Mouse (Mus musculus): ENCODE measurements around the gene Sec23a.
"Not testable (repeated sequence)": the region's sequence is repeated elsewhere in the genome, so short reads cannot be mapped to it uniquely, and the experiment has no call there.

Sec23a gene

GRCm38 (mm10) chr12:59011844-59012709 lies at the start of gene Sec23a:
Sec23a (minus strand) TSS chr12:59012017.
- DNase-seq: peak; percentile 99 to 100

DNA sequence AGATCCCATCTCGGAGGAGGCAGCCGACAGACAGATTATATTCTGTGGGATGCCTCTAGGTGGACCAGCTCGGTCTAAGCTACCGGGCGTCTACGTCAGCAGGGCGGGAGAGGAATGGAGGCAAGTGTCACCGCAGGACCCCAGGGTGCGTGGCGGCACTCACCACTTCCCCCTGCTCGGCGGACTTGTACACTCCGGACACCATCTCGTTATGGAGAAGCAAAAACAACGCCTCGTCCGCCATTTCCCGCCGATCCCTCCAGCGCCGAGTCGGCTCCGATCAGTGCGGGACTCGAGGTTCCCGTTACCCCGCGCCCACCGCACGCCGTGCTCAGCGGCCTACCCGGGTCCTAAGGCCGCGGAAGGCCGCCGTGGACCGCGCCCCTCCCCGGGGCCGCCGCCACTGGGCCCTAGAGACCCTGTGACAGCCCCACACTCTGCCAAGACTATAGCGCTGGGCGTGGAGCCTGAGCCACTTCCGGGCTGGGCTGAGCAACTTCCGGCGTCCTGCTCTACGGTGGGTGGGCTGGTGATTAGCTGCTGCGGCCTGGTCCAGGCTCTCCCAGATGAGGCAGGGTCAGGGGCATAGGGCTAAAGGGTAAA lies 49.3 kb upstream of the Sec23a start, which contains the start of gene Trappc6b:
TSS of gene Trappc6b (minus strand) at position 480 of the 603 bp plus-strand sequence.
- DNase-seq: peak; percentile 86 to 91

DNA sequence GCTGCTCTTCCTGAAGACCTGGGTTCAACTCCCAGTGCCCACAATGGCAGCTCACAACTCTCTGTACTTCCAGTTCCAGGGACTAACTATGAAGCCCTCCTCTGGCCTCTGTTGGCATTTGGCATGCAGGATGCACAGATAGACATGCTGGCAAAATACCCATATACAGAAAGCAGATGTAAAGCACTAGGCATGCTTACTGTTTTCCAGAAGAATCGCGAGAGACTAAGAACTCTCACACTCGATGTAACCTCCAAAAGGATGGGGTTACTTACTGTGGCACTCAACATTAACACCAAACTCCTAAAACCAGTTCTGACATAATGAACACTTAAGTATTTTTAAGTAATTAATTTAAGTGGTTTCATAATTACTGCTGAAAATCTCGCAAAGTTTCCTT lies 48.5 kb upstream of the Sec23a start:
- no peak for DNase-seq

DNA sequence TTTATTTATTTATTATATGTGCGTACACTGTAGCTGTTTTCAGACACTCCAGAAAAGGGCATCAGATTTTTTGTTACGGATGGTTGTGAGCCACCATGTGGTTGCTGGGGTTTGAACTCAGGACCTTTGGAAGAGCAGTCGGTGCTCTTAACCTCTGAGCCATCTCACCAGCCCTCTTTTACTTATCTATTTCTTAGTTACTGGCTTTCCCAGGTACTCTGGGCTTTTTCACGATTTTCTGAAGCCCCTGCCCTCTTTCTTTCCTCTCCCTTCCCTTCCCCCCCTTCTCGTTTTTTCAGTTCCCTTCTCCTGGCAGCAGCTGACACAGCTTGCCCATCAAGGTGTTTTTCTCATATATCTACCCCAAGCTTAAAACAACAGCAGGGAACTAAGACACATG lies 46.4 kb upstream of the Sec23a start:
- DNase-seq: not testable (repeated sequence)

DNA sequence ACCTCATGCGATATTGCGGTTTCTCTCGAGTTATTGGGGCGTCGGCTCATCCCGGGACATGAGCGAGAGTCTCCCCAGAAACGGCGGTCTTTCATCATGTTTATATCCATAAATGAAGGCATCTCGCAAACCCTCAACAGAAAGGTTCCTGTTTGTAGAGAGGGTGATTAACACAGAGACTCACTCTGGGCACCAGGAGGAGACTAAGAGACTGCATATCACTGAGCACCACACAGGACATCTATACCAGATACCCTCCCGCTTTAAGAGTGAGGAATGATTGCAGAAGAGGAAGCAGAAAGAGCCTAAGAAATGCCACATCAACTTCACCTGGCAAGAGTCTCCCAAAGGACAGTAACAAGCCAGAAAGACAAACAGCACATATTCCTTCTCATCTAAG lies 44.4 kb upstream of the Sec23a start:
- no peak for DNase-seq

GRCm38 (mm10) chr12:59055196-59055850 lies 43.5 kb upstream of the Sec23a start:
- DNase-seq: no peak

- no peak for DNase-seq
These were observed 42.2 kb upstream of the Sec23a start for GRCm38 (mm10) chr12:59053976-59054375.

- DNase-seq: no peak
These were observed 41.3 kb upstream of the Sec23a start for GRCm38 (mm10) chr12:59053166-59053565.

DNA sequence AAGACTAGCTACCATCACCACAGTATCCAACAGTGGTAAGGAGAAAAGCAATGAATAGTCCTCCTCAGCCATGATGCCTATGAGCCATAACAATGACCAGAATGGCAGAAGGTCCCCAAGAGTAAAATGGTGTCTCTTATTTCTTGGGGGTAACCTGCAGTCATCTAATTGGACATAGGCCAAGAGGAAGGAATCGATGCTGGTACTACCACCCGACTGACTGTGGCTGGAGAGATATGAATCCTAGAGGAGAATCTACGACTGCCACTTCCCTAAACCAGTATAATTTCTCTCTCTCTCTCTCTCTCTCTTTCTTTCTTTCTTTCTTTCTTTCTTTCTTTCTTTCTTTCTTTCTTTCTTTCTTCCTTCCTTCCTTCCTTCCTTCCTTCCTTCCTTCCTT lies 40.7 kb upstream of the Sec23a start:
- no peak for DNase-seq

GRCm38 (mm10) chr12:59040851-59041250 lies 29.0 kb upstream of the Sec23a start:
- no peak for DNase-seq

GRCm38 (mm10) chr12:59039971-59040844 lies 28.4 kb upstream of the Sec23a start:
- DNase-seq: peak; percentile 68 to 78

DNA sequence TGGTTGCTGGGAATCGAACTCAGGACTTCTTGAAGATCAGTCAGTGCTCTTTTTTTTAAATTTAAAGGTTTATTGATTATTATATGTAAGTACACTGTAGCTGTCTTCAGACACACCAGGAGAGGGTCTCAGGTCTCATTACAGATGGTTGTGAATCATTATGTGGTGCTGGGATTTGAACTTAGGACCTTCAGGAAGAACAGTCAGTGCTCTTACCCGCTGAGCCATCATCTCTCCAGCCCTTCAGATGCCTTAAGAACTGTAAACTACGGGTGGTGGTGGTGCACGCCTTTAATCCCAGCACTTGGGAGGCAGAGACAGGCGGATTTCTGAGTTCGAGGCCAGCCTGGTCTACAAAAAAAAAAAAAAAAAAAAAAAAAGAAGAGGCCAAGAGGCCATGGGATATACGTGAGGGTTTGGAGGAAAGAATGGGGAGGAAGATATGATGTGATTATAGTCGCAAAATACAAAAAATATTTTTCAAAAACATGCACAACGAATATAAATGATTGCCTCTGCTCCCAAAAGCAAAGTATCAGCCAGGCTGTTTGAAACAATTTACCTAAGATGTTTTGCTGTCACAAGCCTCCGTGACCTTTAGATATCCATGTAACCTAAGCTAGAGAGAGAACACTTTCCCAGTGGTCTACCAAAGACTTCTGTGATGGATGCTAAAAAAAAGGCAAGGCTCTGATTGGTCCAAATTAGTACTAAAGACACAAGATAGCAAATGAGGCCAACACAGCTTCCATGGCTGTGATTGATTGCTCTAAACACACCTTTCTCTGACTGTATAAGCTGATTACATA lies 27.5 kb upstream of the Sec23a start:
- DNase-seq: no peak

DNA sequence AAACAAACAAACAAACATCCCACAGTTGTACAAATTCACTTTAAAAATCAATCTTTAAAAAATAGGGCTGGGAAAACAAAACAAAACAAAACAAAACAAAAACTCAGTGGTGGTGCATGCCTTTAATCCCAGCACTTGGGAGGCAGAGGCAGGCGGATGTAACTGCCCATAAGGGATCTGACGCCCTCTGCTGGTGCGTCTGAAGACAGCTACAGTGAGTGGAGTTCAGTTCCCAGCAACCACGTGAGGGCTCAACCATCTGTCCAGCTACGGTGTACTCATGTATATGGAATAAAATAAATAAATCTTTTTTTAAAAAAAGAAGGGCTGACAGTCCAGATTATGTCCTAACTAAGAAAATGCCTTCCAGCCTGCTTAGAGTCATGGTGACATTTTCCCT lies 20.3 kb upstream of the Sec23a start:
- peak in 1 of 2 experiments; percentile 7 for DNase-seq

GRCm38 (mm10) chr12:59021306-59021705 lies 9.5 kb upstream of the Sec23a start:
- DNase-seq: no peak

DNA sequence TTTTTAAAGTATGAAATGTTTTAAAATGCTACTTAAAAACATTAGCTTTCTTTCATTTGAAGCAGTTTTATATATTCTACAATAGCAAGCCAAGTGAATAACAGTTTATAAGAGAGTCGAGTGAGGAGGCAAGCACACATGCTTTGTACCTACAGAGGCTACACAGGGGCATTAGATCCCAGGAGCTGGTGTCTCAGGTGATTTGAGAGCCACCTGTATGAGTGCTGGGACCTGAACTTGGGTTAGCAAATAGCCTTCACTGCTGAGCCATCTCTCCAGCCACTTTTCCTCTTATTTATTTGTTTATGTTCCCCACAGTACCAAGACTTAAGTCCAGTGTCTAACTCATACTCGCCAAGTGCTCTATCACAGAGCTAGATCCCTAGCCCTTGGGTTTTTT lies 8.1 kb upstream of the Sec23a start:
- DNase-seq: no peak

DNA sequence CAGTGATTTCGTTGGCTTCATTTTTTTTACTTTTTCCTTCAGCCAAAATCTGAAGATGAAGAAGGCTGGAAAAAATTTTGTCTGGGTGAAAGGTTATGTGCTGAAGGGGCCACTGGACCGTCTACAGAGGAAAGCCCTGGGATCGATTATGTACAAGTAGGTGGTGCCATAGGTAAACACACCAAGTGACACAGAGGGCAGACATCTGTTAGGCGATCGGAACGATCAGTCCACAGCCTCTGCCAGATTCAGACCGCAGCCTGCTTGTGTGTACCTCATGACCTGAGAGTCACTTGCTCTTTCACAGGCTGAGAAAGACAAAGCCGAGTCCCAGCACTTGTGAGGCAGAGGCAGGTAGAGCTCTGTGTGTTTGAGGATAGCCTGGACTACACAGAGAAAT lies 6.2 kb upstream of the Sec23a start:
- DNase-seq: no peak

DNA sequence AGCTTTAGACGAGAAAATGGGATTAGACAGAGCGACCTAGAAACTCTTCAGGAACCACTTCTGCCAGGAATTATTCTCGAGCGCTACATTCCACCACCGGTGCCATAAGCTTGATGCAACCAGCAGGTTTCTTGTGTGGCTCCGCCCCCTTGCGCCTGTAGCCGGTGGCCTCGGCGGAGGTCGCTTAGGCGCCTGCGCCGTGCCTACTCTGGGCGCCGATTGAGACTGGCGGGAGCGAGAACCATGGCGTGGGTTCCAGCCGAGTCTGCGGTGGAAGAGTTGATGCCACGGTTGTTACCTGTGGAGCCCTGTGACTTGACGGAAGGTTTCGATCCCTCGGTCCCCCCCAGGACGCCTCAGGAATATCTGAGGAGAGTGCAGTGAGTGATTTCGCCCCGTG lies 1.4 kb upstream of the Sec23a start, which contains the start of gene Gemin2:
TSS of gene Gemin2 (plus strand) at position 160 of the 400 bp plus-strand sequence.
- peak; percentile 93 to 96 for DNase-seq

GRCm38 (mm10) chr12:59012710-59013091 lies 884 bp upstream of the Sec23a start:
- DNase-seq: no peak

GRCm38 (mm10) chr12:59011275-59011843 lies 458 bp downstream of the Sec23a start:
- DNase-seq: no peak

DNA sequence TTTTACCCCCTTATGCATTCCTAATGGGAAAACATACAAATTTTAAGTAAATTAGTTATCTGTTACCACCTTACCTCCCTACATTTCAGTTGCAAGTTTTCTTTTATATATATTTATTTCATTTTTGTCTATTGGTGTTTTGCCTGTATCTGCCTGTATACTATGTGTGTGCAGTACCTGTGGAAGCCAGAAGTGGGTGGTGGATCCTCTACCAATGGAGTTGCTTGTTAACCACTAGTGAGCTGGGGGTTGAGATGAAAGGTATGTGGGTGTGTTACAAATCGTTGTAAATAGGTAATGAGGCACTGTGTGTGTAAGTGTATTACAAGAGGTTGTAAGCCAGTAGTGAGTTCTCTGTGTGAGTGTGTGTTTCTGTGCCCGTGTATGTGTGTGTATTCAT lies 1.3 kb downstream of the Sec23a start:
- DNase-seq: peak; percentile 32 to 36

GRCm38 (mm10) chr12:58985766-58986165 lies 26.1 kb downstream of the Sec23a start:
- DNase-seq: no peak
